Mouse (Mus musculus) ES-E14 (cell line): ENCODE measurements around the gene Fam117b. TPM values are rescaled to one million over a fixed set of nuclear protein-coding genes. Genes with fewer than 3 reads are reported as not detected.

Source experiments
- DNase-seq: peaks from one replicate; pipeline ENCODE4 v3.0.0-alpha.2; 2013; ENCODE audit warnings: low read depth, low spot score
- H3K27ac ChIP-seq: 2 replicates; pipeline ENCODE4 v1.5.1; 2012; ENCODE audit warnings: low read depth, mild to moderate bottlenecking, low read length, moderate library complexity, mixed read lengths; ENCODE audit not compliant: poor library complexity, insufficient read depth, severe bottlenecking
- H3K36me3 ChIP-seq: 2 replicates; pipeline ENCODE4 v1.6.1; 2012; ENCODE audit warnings: mild to moderate bottlenecking, low read length, moderate library complexity, mixed read lengths; ENCODE audit not compliant: control insufficient read depth, poor library complexity, insufficient read depth, severe bottlenecking
- H3K4me1 ChIP-seq, 2 experiments: fragments of 150-350 bp in 1 of 2; sonication (generic) in 1 of 2; 2 replicates each; pipeline ENCODE4 v1.6.1; 2012; ENCODE audit warnings: low read length in 2 of 2, mild to moderate bottlenecking in 1 of 2, mixed read lengths in 1 of 2; ENCODE audit not compliant: control insufficient read depth in 2 of 2, insufficient read depth in 2 of 2, poor library complexity in 1 of 2
- H3K4me3 ChIP-seq, 2 experiments: fragments of 150-350 bp in 1 of 2; sonication (generic) in 1 of 2; 2 replicates each; pipeline ENCODE4 v1.5.1; 2012; ENCODE audit warnings: low read length in 2 of 2, low read depth in 1 of 2, mild to moderate bottlenecking in 1 of 2, mixed read lengths in 1 of 2; ENCODE audit not compliant: insufficient read depth in 1 of 2, poor library complexity in 1 of 2, severe bottlenecking in 1 of 2
- H3K9ac ChIP-seq: 2 replicates; pipeline ENCODE4 v1.6.1; 2012; ENCODE audit warnings: low read depth, mild to moderate bottlenecking, low read length, mixed read lengths; ENCODE audit not compliant: poor library complexity, insufficient read depth, severe bottlenecking
- H3K9me3 ChIP-seq: fragments of 150-350 bp; sonication (generic); 2 replicates; pipeline ENCODE4 v1.6.1; 2012; ENCODE audit warnings: low read depth, mild to moderate bottlenecking, low read length; ENCODE audit not compliant: control insufficient read depth, insufficient read depth
- CHD2 ChIP-seq: IDR thresholded peaks from 2 replicates; pipeline ENCODE4 v1.6.1; 2014; ENCODE audit warnings: mild to moderate bottlenecking, low read depth, low read length, inconsistent platforms
- HCFC1 ChIP-seq: IDR thresholded peaks from 2 replicates; pipeline ENCODE4 v1.6.1; 2012; ENCODE audit warnings: low read length, inconsistent platforms, borderline replicate concordance; ENCODE audit not compliant: insufficient read depth
- MAFK ChIP-seq: IDR thresholded peaks from 2 replicates; pipeline ENCODE4 v1.6.1; 2014; ENCODE audit warnings: mild to moderate bottlenecking, low read depth, low read length, inconsistent platforms; ENCODE audit not compliant: insufficient read depth
- ZC3H11A ChIP-seq: IDR thresholded peaks from 2 replicates; pipeline ENCODE4 v1.6.1; 2012; ENCODE audit warnings: low read depth, mild to moderate bottlenecking, inconsistent platforms, low read length, borderline replicate concordance
- ZNF384 ChIP-seq: IDR thresholded peaks from 2 replicates; pipeline ENCODE4 v1.6.1; 2012; ENCODE audit warnings: low read depth, low read length, inconsistent platforms
- in situ Hi-C, 2 experiments: fragments of 600-800 bp; cut with MboI; formaldehyde crosslinking; loops; one replicate each; pipeline ENCODE4 v1.15.1; 2025; ENCODE audit warnings: low sequenced_read_pairs in 2 of 2, inconsistent platforms in 1 of 2; ENCODE audit not compliant: unreplicated experiment in 2 of 2
- total RNA-seq: library from RNA; depleted of rRNA; stranded (reverse); fragments of 300-350 nt; gene quantifications from 2 replicates; pipeline ENCODE4 v1.2.3, GENCODE M21; 2012

Fam117b gene
- total RNA-seq, 1 experiment = 9.9 TPM

GRCm38 (mm10) chr1:59959941-59960340 lies 47.1 kb downstream of the Fam117b start:
- Histone ChIP-seq H3K4me3 (no peak overlapping the region), H3K36me3 (no peaks in the 10 kb centered on the region; the same call in 1 of the 2 replicates), H3K9ac (no peak overlapping the region), H3K4me1 (no peaks in the 10 kb centered on the region), H3K27ac (no peak overlapping the region), H3K9me3 (no peaks in the 10 kb centered on the region)
- TF ChIP-seq MAFK (no peak), HCFC1 (no peak), CHD2 (no peak), ZNF384 (no peak), ZC3H11A (no peak)
- DNase-seq = no peak
- in situ Hi-C loops = no loop called here

GRCm38 (mm10) chr1:59966171-59966785 lies 53.5 kb downstream of the Fam117b start:
- Histone ChIP-seq H3K9me3 (no peaks in the 10 kb centered on the region), H3K4me3 (no peak overlapping the region), H3K9ac (no peak overlapping the region), H3K27ac (no peak overlapping the region), H3K4me1 (peaks cover 0 to 2% of the 10 kb centered on the region in 2 experiments; a peak in 1 of 4 replicates), H3K36me3 (no peaks in the 10 kb centered on the region; the same call in 1 of the 2 replicates)
- no peak for TF ChIP-seq ZC3H11A
- no peak for TF ChIP-seq HCFC1
- TF ChIP-seq ZNF384 = no peak
- TF ChIP-seq CHD2 = no peak
- TF ChIP-seq MAFK = no peak
- in situ Hi-C loops = no loop called here
- DNase-seq = no peak

GRCm38 (mm10) chr1:59967291-59967690 lies 54.5 kb downstream of the Fam117b start:
- H3K27ac ChIP-seq = no peak overlapping the region
- DNase-seq = no peak
- in situ Hi-C loops = no loop called here
- peaks cover 0 to 2% of the 10 kb centered on the region in 2 experiments; a peak in 1 of 4 replicates for H3K4me1 ChIP-seq
- no peaks in the 10 kb centered on the region; the same call in 1 of the 2 replicates for H3K36me3 ChIP-seq
- no peak overlapping the region for H3K9ac ChIP-seq
- no peak overlapping the region for H3K4me3 ChIP-seq
- H3K9me3 ChIP-seq = no peaks in the 10 kb centered on the region
- TF ChIP-seq HCFC1 (no peak), CHD2 (no peak), ZC3H11A (no peak), ZNF384 (no peak), MAFK (no peak)

GRCm38 (mm10) chr1:59986626-59987025 lies 73.8 kb downstream of the Fam117b start:
- Histone ChIP-seq H3K36me3 (peaks cover 7% of the 10 kb centered on the region; the same call in 1 of the 2 replicates), H3K27ac (no peak overlapping the region), H3K9ac (no peak overlapping the region), H3K4me1 (no peaks in the 10 kb centered on the region), H3K9me3 (no peaks in the 10 kb centered on the region), H3K4me3 (no peak overlapping the region)
- DNase-seq = no peak
- TF ChIP-seq HCFC1 = no peak
- no peak for TF ChIP-seq ZNF384
- TF ChIP-seq MAFK = peak; percentile 86
- in situ Hi-C loops = no loop called here
